Mouse (Mus musculus) lung, postnatal 0 days (tissue): ENCODE measurements around the gene Ap3b1.

Source experiments
- CTCF ChIP-seq: IDR thresholded peaks from 2 replicates; pipeline ENCODE4 v1.5.1; 2016; ENCODE audit warnings: antibody characterized with exemption, mild to moderate bottlenecking
- EP300 ChIP-seq: IDR thresholded peaks from 2 replicates; pipeline ENCODE4 v1.6.1; 2016; ENCODE audit warnings: antibody characterized with exemption, mild to moderate bottlenecking, control low read depth

DNA sequence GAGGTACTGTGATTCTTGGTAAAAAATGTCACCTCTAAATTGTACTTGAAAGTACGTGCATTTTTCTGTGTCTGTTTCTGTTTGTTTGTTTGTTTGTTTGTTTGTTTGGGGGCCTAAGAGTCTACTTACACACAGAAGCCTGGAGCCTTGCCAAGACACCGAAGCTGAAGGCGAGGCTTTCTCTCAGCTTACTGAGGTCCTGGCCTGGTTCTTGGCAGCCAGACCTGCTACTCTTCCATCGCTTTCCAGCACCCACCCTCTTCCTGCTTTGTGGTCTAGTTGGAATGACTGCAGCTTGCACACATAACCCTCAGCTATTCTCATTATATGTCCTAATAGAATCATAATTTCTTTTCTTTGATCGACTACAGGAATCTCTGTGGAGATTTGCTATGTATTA is 80.6 kb downstream of the Ap3b1 start:
- TF ChIP-seq CTCF (no peak), EP300 (no peak)
